8 mouse cellular contexts compared by ENCODE assay signal in genomic region chr13:55190121-55190868, GRCm38 (mm10). TPM values are rescaled to one million over a fixed set of nuclear protein-coding genes. Genes with fewer than 3 reads are reported as not detected.
A peak's percentile ranks its signal among the peaks of the same experiment; 100 is the strongest.
DNase-seq lines count a peak whose midpoint lies in the region; ATAC-seq lines count a peak whose summit lies in the region.

No protein-coding gene starts in this region.

- DNase-seq in MN1 (ENCODE audit: low spot score), result peak; percentile 98
- DNase-seq in cerebellum, adult 8-10 months, result peak; percentile 92
- peak; percentile 96 for DNase-seq in forelimb bud, embryonic 11.5 days (ENCODE audit: low read depth, low spot score)
- DNase-seq in layer of hippocampus, postnatal 10 days (ENCODE audit: low spot score in 2 of 2), result peak; percentile 92 to 93
- peak; percentile 98 for DNase-seq in lung, postnatal 10 days
- peak; percentile 94 for DNase-seq in ovary, postnatal 36 days (ENCODE audit: low spot score)
- peak; percentile 92 for DNase-seq in thymus, postnatal 25 days

- peak; percentile 100 for ATAC-seq in hematopoietic stem cell, adult 5-6 weeks (replicated peaks in 1 of 2; ENCODE audit: insufficient read depth in 1 of 2, low FRiP score in 2 of 2, low TSS enrichment in 1 of 2, low read depth in 1 of 2, poor library complexity in 2 of 2, severe bottlenecking in 2 of 2)

RNA-seq across cellular contexts. Expression of gene Nsd1, which starts 19.3 kb away (rescaled TPM):
- total RNA-seq in hematopoietic stem cell, adult 5-6 weeks (2017), result 96.2 and 115 TPM in 2 replicates
- 100 to 1,000 TPM; 153 to 156 TPM for total RNA-seq in layer of hippocampus, postnatal 10 days (2021)

RNA-seq across cellular contexts. Expression of gene Fgfr4, which starts 37.9 kb away (rescaled TPM):
- not detected in 2 replicates for total RNA-seq in hematopoietic stem cell, adult 5-6 weeks (2017)
- under 1 TPM; 0.41 to 0.58 TPM for total RNA-seq in layer of hippocampus, postnatal 10 days (2021)

RNA-seq across cellular contexts. Expression of gene Gm17617, which starts 56.9 kb away (rescaled TPM):
- total RNA-seq in hematopoietic stem cell, adult 5-6 weeks (2017), result not detected in 2 replicates
- total RNA-seq in layer of hippocampus, postnatal 10 days (2021), result not detected

Comparison
In these comparisons a context has a peak if more than half of its experiments do, and no peak if none do; other contexts are left out.
1. Peak in every context shown above with its lines: DNase-seq and ATAC-seq.